Mouse (Mus musculus) intestine, embryonic 16.5 days (tissue): ENCODE measurements around the gene Csnk1g1. TPM values are rescaled to one million over a fixed set of nuclear protein-coding genes. Genes with fewer than 3 reads are reported as not detected.

Experiments
- ATAC-seq: fragments of 200-750 bp; cut with Nextera tagmentation; 2 replicates; pipeline ENCODE4 v1.8.0; 2017; ENCODE audit warnings: moderate TSS enrichment, moderate library complexity
- H3K27ac ChIP-seq: fragments of 300-500 bp; sonication (generic); 2 replicates; pipeline ENCODE4 v1.5.1; 2014; ENCODE audit warnings: mild to moderate bottlenecking, low read length
- H3K27me3 ChIP-seq: fragments of 300-500 bp; sonication (generic); replicated peaks from 2 replicates; pipeline ENCODE4 v1.6.1; 2014; ENCODE audit warnings: low read length, control low read depth, mixed read lengths; ENCODE audit not compliant: control insufficient read depth, insufficient read depth
- H3K36me3 ChIP-seq: fragments of 300-500 bp; sonication (generic); 2 replicates; pipeline ENCODE4 v1.6.1; 2014; ENCODE audit warnings: low read length, control low read depth; ENCODE audit not compliant: control insufficient read depth, insufficient read depth
- H3K4me1 ChIP-seq: fragments of 300-500 bp; sonication (generic); 2 replicates; pipeline ENCODE4 v1.6.1; 2014; ENCODE audit warnings: low read length, control low read depth, mixed read lengths; ENCODE audit not compliant: control insufficient read depth, insufficient read depth
- H3K4me2 ChIP-seq: fragments of 300-500 bp; sonication (generic); 2 replicates; pipeline ENCODE4 v1.6.1; 2014; ENCODE audit warnings: low read depth, low read length, control low read depth
- H3K4me3 ChIP-seq: fragments of 300-500 bp; sonication (generic); 2 replicates; pipeline ENCODE4 v1.5.1; 2014; ENCODE audit warnings: mild to moderate bottlenecking, low read length
- H3K9ac ChIP-seq: fragments of 300-500 bp; sonication (generic); 2 replicates; pipeline ENCODE4 v1.6.1; 2014; ENCODE audit warnings: low read depth, low read length
- H3K9me3 ChIP-seq: fragments of 300-500 bp; sonication (generic); 2 replicates; pipeline ENCODE4 v1.6.1; 2016; ENCODE audit warnings: low read length, control low read depth; ENCODE audit not compliant: control insufficient read depth
- WGBS: fragments of 180-500 bp; shearing (Covaris S2); extraction: QIAGEN DNeasy Blood & Tissue Kit; methylation state at CpG from one replicate; pipeline ENCODE4 v1.1.7; 2014; 5-methylcytosine and 5-hydroxymethylcytosine counted together
- polyA plus RNA-seq: library from polyadenylated mRNA; unstranded; fragments of >200 nt; fragmentation: Nextera tagmentation; extraction: Ambion mirVana; gene quantifications from 2 replicates; pipeline ENCODE4 v1.2.1, GENCODE M21; 2015

Gene Csnk1g1
- polyA plus RNA-seq, 1 experiment from 2014 or later = 9.9 TPM

GRCm38 (mm10) chr9:66090593-66091244 lies 182.0 kb downstream of the Csnk1g1 start:
- Histone ChIP-seq H3K27ac (peak overlapping the region; percentile 89), H3K4me1 (peaks cover 19% of the 10 kb centered on the region; the same call in 1 of the 2 replicates), H3K27me3 (no peaks in the 10 kb centered on the region), H3K36me3 (peaks cover 24% of the 10 kb centered on the region), H3K9me3 (no peaks in the 10 kb centered on the region), H3K4me2 (no peak overlapping the region), H3K9ac (peak overlapping the region; percentile 8; the same call in 1 of the 2 replicates), H3K4me3 (no peak overlapping the region)
- ATAC-seq = no peak; the same call in 1 of the 2 replicates
- 80% methylated on average over 13 of the region's 13 CpGs for WGBS

GRCm38 (mm10) chr9:66091327-66092231 lies 182.9 kb downstream of the Csnk1g1 start:
- Histone ChIP-seq H3K4me1 (peaks cover 19% of the 10 kb centered on the region; the same call in 1 of the 2 replicates), H3K4me3 (no peak overlapping the region), H3K36me3 (peaks cover 28% of the 10 kb centered on the region), H3K27ac (peak overlapping the region; percentile 89), H3K9me3 (no peaks in the 10 kb centered on the region), H3K4me2 (no peak overlapping the region), H3K9ac (0 out of 2 replicates have a peak overlapping the region, but pooled peaks have one; percentile 0), H3K27me3 (no peaks in the 10 kb centered on the region)
- 38% methylated on average over 6 of the region's 6 CpGs for WGBS
- ATAC-seq = peak; percentile 62

GRCm38 (mm10) chr9:66092664-66093063 lies 183.9 kb downstream of the Csnk1g1 start:
- Histone ChIP-seq H3K4me2 (peak overlapping the region; percentile 21; the same call in 1 of the 2 replicates), H3K36me3 (peaks cover 26% of the 10 kb centered on the region; the same call in 1 of the 2 replicates), H3K4me1 (peaks cover 19% of the 10 kb centered on the region; the same call in 1 of the 2 replicates), H3K27me3 (no peaks in the 10 kb centered on the region), H3K9me3 (no peaks in the 10 kb centered on the region), H3K9ac (0 out of 2 replicates have a peak overlapping the region, but pooled peaks have one; percentile 0), H3K4me3 (no peak overlapping the region), H3K27ac (peak overlapping the region; percentile 89)
- WGBS = 50% methylated on average over 2 of the region's 2 CpGs
- peak; percentile 82 for ATAC-seq

Other genes starting within 250 kb of the Csnk1g1 start
- gene Oaz2, start 240.9 kb upstream of the Csnk1g1 start, polyA plus RNA-seq = 185 and 188 TPM in 2 replicates
- 3.8 and 4.2 TPM in 2 replicates for gene Zfp609, start 81.4 kb upstream of the Csnk1g1 start, polyA plus RNA-seq
- 115 and 141 TPM in 2 replicates for gene Pclaf, start 18.7 kb upstream of the Csnk1g1 start, polyA plus RNA-seq
- 20.3 and 22.2 TPM in 2 replicates for gene Trip4, start 130 bp upstream of the Csnk1g1 start, polyA plus RNA-seq
- gene Ppib, start 151.3 kb downstream of the Csnk1g1 start, polyA plus RNA-seq = 645 and 681 TPM in 2 replicates
- 1.2 and 1.9 TPM in 2 replicates for gene Snx22, start 160.8 kb downstream of the Csnk1g1 start, polyA plus RNA-seq
- 149 and 155 TPM in 2 replicates for gene Snx1, start 217.7 kb downstream of the Csnk1g1 start, polyA plus RNA-seq
- gene Ciao2a, start 217.7 kb downstream of the Csnk1g1 start, polyA plus RNA-seq = 203 and 219 TPM in 2 replicates
- 6.8 and 8.0 TPM in 2 replicates for gene Dapk2, start 249.3 kb downstream of the Csnk1g1 start, polyA plus RNA-seq